Mouse (Mus musculus) testis, adult 2 months (tissue): Measurements from ENCODE around the gene Bahcc1.

ENCODE experiments used
- CTCF ChIP-seq: fragments of 200-500 bp; IDR thresholded peaks from 2 replicates; pipeline ENCODE4 v1.5.1; 2012; ENCODE audit warnings: low read depth, mild to moderate bottlenecking, inconsistent platforms, low read length, moderate library complexity; ENCODE audit not compliant: control insufficient read depth, insufficient read depth, insufficient replicate concordance
- POLR2A ChIP-seq: fragments of 200-500 bp; IDR thresholded peaks from 2 replicates; pipeline ENCODE4 v1.6.1; 2012; ENCODE audit warnings: low read depth, mild to moderate bottlenecking, inconsistent platforms, low read length, moderate library complexity; ENCODE audit not compliant: control insufficient read depth

GRCm38 (mm10) chr11:120188102-120188480 is 44.7 kb upstream of the Bahcc1 start:
- TF ChIP-seq POLR2A (no peak), CTCF (no peak)
